Mouse (Mus musculus) ES-E14 (cell line): ENCODE data around the gene Pld4.

Experiments used
- CHD2 ChIP-seq: IDR thresholded peaks from 2 replicates; pipeline ENCODE4 v1.6.1; 2014; ENCODE audit warnings: mild to moderate bottlenecking, low read depth, low read length, inconsistent platforms
- HCFC1 ChIP-seq: IDR thresholded peaks from 2 replicates; pipeline ENCODE4 v1.6.1; 2012; ENCODE audit warnings: low read length, inconsistent platforms, borderline replicate concordance; ENCODE audit not compliant: insufficient read depth
- MAFK ChIP-seq: IDR thresholded peaks from 2 replicates; pipeline ENCODE4 v1.6.1; 2014; ENCODE audit warnings: mild to moderate bottlenecking, low read depth, low read length, inconsistent platforms; ENCODE audit not compliant: insufficient read depth
- ZC3H11A ChIP-seq: IDR thresholded peaks from 2 replicates; pipeline ENCODE4 v1.6.1; 2012; ENCODE audit warnings: low read depth, mild to moderate bottlenecking, inconsistent platforms, low read length, borderline replicate concordance
- ZNF384 ChIP-seq: IDR thresholded peaks from 2 replicates; pipeline ENCODE4 v1.6.1; 2012; ENCODE audit warnings: low read depth, low read length, inconsistent platforms

- no peak for TF ChIP-seq CHD2
- no peak for TF ChIP-seq ZNF384
- no peak for TF ChIP-seq ZC3H11A
- 0 out of 2 replicates have a peak, but pooled peaks have one; percentile 26 for TF ChIP-seq HCFC1
- TF ChIP-seq MAFK: no peak
Measured at GRCm38 (mm10) chr12:112722240-112723027, 38.0 kb upstream of the Pld4 start.
